Mouse (Mus musculus) forebrain, embryonic 12.5 days (tissue): Measurements from ENCODE around the gene Usp49. TPM values are rescaled to one million over a fixed set of nuclear protein-coding genes. Genes with fewer than 3 reads are reported as not detected.

Experiments used
- ATAC-seq: fragments of 200-750 bp; cut with Nextera tagmentation; 2 replicates; pipeline ENCODE4 v1.8.0; 2017; ENCODE audit warnings: moderate TSS enrichment; ENCODE audit not compliant: low FRiP score
- H3K27ac ChIP-seq: fragments of 300-500 bp; sonication (generic); 2 replicates; pipeline ENCODE4 v1.5.1; 2016; ENCODE audit warnings: mild to moderate bottlenecking
- H3K27me3 ChIP-seq: fragments of 300-500 bp; sonication (generic); 2 replicates; pipeline ENCODE4 v1.6.1; 2016; ENCODE audit warnings: mild to moderate bottlenecking
- H3K36me3 ChIP-seq: fragments of 300-500 bp; sonication (generic); replicated peaks from 2 replicates; pipeline ENCODE4 v1.6.1; 2016; ENCODE audit warnings: mild to moderate bottlenecking
- H3K4me1 ChIP-seq: fragments of 300-500 bp; sonication (generic); 2 replicates; pipeline ENCODE4 v1.6.1; 2016
- H3K4me2 ChIP-seq: fragments of 300-500 bp; sonication (generic); 2 replicates; pipeline ENCODE4 v1.6.1; 2016; ENCODE audit warnings: mild to moderate bottlenecking, moderate library complexity
- H3K4me3 ChIP-seq: fragments of 300-500 bp; sonication (generic); replicated peaks from 2 replicates; pipeline ENCODE4 v1.5.1; 2016; ENCODE audit warnings: mild to moderate bottlenecking
- H3K9ac ChIP-seq: fragments of 300-500 bp; sonication (generic); 2 replicates; pipeline ENCODE4 v1.6.1; 2016; ENCODE audit warnings: mild to moderate bottlenecking
- H3K9me3 ChIP-seq: fragments of 300-500 bp; sonication (generic); 2 replicates; pipeline ENCODE4 v1.6.1; 2016
- WGBS: fragments of 180-500 bp; shearing (Covaris S2); methylation state at CpG from one replicate; pipeline ENCODE4 v1.1.7; 2016; 5-methylcytosine and 5-hydroxymethylcytosine counted together
- polyA plus RNA-seq: library from polyadenylated mRNA; unstranded; fragments of >200 nt; fragmentation: Nextera tagmentation; extraction: Ambion mirVana; gene quantifications from 2 replicates; pipeline ENCODE4 v1.2.1, GENCODE M21; 2016

Gene Usp49
- polyA plus RNA-seq = 11.1 and 12.2 TPM in 2 replicates

DNA sequence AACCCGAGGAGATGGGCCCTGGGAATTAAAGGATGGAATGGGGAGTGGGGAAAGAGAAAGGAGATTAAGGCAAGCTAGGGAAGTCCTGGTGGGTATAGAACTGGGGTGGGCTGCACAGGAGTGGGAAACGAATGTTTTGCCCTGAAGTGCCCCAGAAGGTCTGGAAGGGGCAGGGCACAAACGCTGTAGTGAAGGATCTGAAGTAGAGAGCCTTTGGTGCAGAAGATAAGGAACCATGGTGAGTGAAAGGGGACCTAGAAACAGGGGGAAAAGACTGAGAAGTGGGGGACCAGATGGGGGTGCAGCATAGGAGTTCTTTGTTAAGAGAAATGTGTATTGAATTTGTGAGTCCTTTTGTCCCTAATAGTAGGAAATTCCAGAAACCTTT is at the start of gene Usp49:
Usp49 (plus strand) TSS at position 13 of the 388 bp plus-strand sequence.
- peaks cover 38% of the 10 kb centered on the region for H3K4me1 ChIP-seq
- no peak for ATAC-seq
- H3K36me3 ChIP-seq = peaks cover 4% of the 10 kb centered on the region; the same call in 1 of the 2 replicates
- peak within 1 kb of the TSS; percentile 90 for H3K4me2 ChIP-seq
- peak within 1 kb of the TSS; percentile 95 for H3K27ac ChIP-seq
- peak within 1 kb of the TSS; percentile 70 for H3K4me3 ChIP-seq
- 0% methylated on average over 3 of the region's 3 CpGs for WGBS
- H3K9me3 ChIP-seq = no peaks in the 10 kb centered on the region
- H3K27me3 ChIP-seq = no peaks in the 10 kb centered on the region
- peak within 1 kb of the TSS; percentile 87 for H3K9ac ChIP-seq

DNA sequence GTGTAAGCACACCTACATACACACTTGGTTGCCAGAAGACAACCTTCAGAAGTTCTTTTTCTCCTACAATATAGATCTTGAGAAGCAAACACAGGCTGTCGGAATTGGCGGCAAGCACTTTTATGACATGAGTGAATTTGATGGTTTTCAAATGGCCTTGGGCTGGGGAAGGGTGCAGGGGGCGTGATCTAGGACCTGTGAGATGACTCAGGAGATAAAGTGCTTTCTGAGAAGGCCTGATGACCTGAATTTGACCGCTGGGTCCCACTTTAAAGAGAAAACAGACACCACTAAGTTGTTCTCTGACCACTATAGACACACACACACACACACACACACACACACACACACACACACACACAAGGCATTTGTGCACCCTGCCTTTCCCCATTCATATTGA is 49.5 kb upstream of the Usp49 start:
- Histone ChIP-seq H3K4me3 (no peak overlapping the region), H3K9me3 (no peaks in the 10 kb centered on the region), H3K27me3 (no peaks in the 10 kb centered on the region), H3K9ac (no peak overlapping the region), H3K4me2 (no peak overlapping the region), H3K27ac (no peak overlapping the region), H3K4me1 (no peaks in the 10 kb centered on the region), H3K36me3 (no peaks in the 10 kb centered on the region)
- ATAC-seq = no peak
- 90% methylated on average over 4 of the region's 4 CpGs for WGBS

DNA sequence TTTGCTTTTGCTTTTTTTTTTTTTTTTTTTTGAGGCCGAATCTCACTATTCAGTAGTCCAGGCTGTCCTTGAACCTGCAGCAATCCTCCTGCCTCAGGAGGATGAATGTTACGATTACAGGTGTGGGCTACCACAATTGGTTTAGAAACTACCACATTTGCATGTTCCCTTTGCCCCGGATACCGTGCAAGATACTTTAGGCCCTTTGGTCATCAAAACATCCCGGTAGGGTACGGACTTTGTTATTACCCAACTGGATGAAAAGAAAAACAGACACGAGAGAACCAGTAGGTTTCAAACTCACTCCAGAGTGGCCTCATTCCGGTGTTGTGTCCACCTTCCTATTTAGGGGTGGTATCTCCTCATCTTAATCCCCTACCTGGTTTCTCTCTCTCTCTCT is 42.0 kb upstream of the Usp49 start:
- no peaks in the 10 kb centered on the region for H3K27me3 ChIP-seq
- no peaks in the 10 kb centered on the region for H3K9me3 ChIP-seq
- H3K4me2 ChIP-seq = no peak overlapping the region
- no peak overlapping the region for H3K9ac ChIP-seq
- no peak for ATAC-seq
- H3K36me3 ChIP-seq = no peaks in the 10 kb centered on the region
- no peak overlapping the region for H3K4me3 ChIP-seq
- 84% methylated on average over 8 of the region's 8 CpGs for WGBS
- no peak overlapping the region for H3K27ac ChIP-seq
- H3K4me1 ChIP-seq = peaks cover 4% of the 10 kb centered on the region; the same call in 1 of the 2 replicates

DNA sequence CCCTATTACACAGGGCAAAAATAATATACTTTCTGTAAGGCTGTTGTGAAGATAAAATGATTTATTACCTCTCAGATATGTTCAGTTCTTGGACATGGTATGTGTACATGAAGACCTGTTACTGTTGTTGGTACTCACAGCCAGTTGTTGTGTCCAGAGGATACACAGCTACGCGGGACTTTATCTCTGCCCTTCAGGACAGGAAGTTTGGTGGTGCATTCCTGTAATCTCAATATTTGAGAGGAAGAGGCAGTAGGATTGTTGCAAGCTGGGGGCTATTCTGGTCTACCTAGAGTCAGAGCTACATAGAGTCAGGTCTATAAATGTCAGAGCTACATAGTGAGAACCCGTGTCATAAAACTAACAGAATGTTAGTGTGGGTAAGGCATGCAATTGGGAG is 39.4 kb upstream of the Usp49 start:
- H3K36me3 ChIP-seq = no peaks in the 10 kb centered on the region
- H3K9me3 ChIP-seq = no peaks in the 10 kb centered on the region
- H3K4me1 ChIP-seq = peaks cover 26% of the 10 kb centered on the region
- 90% methylated on average over 3 of the region's 3 CpGs for WGBS
- H3K4me3 ChIP-seq = no peak overlapping the region
- H3K9ac ChIP-seq = no peak overlapping the region
- H3K27me3 ChIP-seq = no peaks in the 10 kb centered on the region
- no peak for ATAC-seq
- no peak overlapping the region for H3K4me2 ChIP-seq
- no peak overlapping the region for H3K27ac ChIP-seq

DNA sequence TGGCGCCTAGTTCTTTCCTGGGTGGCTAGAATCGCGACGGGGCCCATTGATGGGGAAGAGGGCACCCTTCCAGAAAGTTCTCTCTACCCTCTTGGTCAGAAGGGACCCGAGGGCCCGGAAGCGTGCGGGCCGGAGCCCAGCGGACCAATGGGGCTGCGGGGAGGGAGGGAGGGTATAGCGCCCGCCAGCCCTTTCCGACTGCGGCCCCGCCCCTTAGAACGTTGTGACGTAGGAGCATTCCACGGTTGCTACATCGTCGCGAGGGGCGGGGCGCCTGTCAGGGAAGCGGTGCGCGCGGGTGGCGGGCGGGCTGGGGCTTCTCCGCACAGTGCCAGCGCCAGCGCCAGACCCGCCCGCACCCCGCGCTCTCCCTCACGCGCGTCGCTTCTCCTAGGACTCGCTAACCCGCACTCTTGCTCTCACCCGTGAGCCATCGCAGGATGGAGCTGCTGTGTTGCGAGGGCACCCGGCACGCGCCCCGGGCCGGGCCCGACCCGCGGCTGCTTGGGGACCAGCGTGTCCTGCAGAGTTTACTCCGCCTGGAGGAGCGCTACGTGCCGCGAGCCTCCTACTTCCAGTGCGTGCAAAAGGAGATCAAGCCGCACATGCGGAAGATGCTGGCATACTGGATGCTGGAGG is 37.2 kb upstream of the Usp49 start:
- WGBS = under 1% methylated on average over 50 of the region's 63 CpGs
- Histone ChIP-seq H3K4me3 (peak overlapping the region; percentile 77), H3K27me3 (no peaks in the 10 kb centered on the region), H3K9ac (peak overlapping the region; percentile 84), H3K9me3 (no peaks in the 10 kb centered on the region), H3K27ac (peak overlapping the region; percentile 96), H3K4me1 (peaks cover 48% of the 10 kb centered on the region), H3K36me3 (peaks cover 3% of the 10 kb centered on the region; the same call in 1 of the 2 replicates), H3K4me2 (peak overlapping the region; percentile 93)
- ATAC-seq = peak; percentile 84

DNA sequence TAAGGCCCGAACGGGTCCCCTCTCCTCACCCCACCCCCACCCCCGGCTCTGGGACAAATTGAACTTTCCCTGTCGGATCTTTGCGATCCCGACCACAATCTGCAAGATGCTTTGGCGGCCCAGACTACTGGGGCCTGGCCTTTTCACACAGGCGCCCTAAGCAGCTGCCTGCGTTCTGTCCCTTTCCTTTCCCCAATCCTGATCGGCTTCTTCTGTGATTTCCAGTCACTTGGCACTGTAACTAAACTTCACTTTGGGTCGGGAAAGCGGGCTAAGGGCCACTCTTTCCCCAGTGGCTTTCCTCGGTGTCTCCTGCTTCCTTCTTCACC is 36.7 kb upstream of the Usp49 start:
- H3K36me3 ChIP-seq = peaks cover 8% of the 10 kb centered on the region
- H3K4me2 ChIP-seq = peak overlapping the region; percentile 93
- WGBS = 0% methylated on average over 13 of the region's 13 CpGs
- H3K4me1 ChIP-seq = peaks cover 49% of the 10 kb centered on the region
- no peaks in the 10 kb centered on the region for H3K27me3 ChIP-seq
- H3K9ac ChIP-seq = peak overlapping the region; percentile 84
- H3K9me3 ChIP-seq = no peaks in the 10 kb centered on the region
- peak; percentile 5; the same call in 1 of the 2 replicates for ATAC-seq
- H3K27ac ChIP-seq = peak overlapping the region; percentile 96
- H3K4me3 ChIP-seq = peak overlapping the region; percentile 77

DNA sequence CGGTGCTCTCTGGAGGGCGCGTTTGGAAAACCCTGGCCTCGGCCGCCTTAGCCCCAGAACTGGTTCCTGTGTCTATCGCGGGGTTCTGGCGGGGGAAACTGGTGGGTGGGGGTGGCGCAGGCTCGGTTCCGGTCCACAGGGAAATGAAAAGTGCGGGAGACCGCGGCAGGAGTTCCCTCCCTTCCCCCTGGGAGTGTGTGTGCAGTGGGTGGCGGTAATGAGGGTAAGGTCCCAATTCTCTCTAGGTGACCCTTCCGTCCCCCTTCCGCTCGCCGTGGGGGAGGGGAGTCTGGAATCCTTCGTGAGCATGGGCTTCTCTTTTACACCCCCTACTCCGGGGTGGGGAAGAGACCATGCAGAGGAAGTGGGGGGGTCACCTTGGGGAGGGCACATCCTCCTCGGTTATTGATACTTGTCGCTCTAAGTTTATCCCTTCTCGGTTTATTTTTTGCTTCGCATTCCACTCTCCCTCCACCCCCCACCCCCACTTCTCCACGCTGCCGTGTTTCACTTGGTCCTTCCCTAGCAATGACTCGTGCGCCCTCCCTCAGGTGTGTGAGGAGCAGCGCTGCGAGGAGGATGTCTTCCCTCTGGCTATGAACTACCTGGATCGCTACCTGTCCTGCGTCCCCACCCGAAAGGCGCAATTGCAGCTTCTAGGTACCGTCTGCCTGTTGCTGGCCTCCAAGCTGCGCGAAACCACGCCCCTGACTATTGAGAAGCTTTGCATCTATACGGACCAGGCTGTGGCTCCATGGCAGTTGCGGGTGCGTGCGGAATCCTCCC is 36.1 kb upstream of the Usp49 start:
- H3K9ac ChIP-seq = peak overlapping the region; percentile 84
- H3K27me3 ChIP-seq = no peaks in the 10 kb centered on the region
- H3K36me3 ChIP-seq = peaks cover 13% of the 10 kb centered on the region
- peak overlapping the region; percentile 77 for H3K4me3 ChIP-seq
- peak overlapping the region; percentile 93 for H3K4me2 ChIP-seq
- WGBS = under 1% methylated on average over 41 of the region's 43 CpGs
- no peak for ATAC-seq
- H3K4me1 ChIP-seq = peaks cover 49% of the 10 kb centered on the region
- peak overlapping the region; percentile 96 for H3K27ac ChIP-seq
- no peaks in the 10 kb centered on the region for H3K9me3 ChIP-seq

DNA sequence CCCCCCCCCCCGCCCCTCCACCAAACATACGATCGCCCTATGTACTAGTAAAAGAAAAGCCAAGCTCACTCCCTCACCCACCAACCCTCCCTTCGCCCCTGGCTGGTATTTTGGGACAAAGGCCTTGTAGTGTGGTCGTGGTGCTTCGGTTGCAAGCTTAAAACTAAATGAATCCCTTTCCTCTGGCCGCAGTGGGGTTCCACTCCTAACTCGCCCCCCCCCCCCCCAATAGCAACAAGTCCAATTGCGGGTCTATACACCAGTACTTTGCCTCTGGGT is 35.6 kb upstream of the Usp49 start:
- H3K27me3 ChIP-seq = no peaks in the 10 kb centered on the region
- ATAC-seq = no peak
- H3K9ac ChIP-seq = peak overlapping the region; percentile 84
- H3K4me2 ChIP-seq = peak overlapping the region; percentile 93
- peaks cover 49% of the 10 kb centered on the region for H3K4me1 ChIP-seq
- peak overlapping the region; percentile 77 for H3K4me3 ChIP-seq
- H3K36me3 ChIP-seq = peaks cover 19% of the 10 kb centered on the region
- WGBS = 0% methylated on average over 7 of the region's 9 CpGs
- peak overlapping the region; percentile 96 for H3K27ac ChIP-seq
- no peaks in the 10 kb centered on the region for H3K9me3 ChIP-seq

DNA sequence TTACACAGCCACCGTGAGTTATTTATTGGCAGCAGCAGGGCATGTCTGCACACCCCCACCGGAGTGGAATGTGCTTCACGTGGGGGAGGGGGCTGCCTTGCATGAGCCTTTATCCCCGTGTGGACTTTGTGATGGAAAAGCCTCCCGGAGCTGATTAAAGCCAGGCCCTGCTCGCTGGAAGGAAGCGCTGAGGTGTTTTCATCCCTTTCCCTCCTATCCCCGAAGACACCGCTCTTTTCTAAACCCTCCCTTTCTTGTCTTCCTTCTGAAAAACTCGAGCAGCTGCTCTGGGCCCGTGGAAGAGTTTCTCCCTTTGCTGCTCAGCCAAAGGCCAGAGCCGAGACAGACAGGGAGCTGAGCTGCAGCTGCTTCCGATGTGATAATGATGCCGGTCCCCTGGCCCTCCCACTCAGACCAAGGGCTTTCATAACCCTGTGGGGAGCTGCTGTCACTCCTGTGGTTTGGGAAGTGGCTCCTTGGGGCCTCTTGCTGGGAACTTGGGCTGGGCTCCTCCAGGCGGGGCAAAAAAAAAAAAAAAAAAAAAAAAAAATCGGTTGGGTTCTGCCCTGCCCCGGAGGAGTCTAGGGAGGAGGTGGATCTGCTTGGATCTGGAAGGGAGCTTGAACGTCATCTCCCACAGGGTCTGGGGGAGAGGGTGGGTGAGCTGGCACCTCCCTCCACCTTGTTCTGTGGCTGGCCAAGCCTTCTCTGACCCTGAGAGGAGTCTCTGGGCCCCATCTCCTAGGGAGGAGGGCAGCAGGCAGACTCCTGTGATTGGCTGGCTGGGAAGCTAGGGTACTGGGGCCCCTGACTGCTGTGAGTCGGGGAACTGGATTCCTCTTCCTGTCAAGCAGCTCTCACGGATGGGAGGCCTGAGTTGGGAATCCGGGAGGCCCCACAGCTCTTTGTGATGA is 35.0 kb upstream of the Usp49 start:
- peaks cover 49% of the 10 kb centered on the region for H3K4me1 ChIP-seq
- peak overlapping the region; percentile 77 for H3K4me3 ChIP-seq
- peak overlapping the region; percentile 93 for H3K4me2 ChIP-seq
- H3K27ac ChIP-seq = peak overlapping the region; percentile 96
- H3K9me3 ChIP-seq = no peaks in the 10 kb centered on the region
- peak overlapping the region; percentile 84 for H3K9ac ChIP-seq
- no peaks in the 10 kb centered on the region for H3K27me3 ChIP-seq
- 0% methylated on average over 21 of the region's 21 CpGs for WGBS
- ATAC-seq = peak; percentile 44
- peaks cover 24% of the 10 kb centered on the region for H3K36me3 ChIP-seq

DNA sequence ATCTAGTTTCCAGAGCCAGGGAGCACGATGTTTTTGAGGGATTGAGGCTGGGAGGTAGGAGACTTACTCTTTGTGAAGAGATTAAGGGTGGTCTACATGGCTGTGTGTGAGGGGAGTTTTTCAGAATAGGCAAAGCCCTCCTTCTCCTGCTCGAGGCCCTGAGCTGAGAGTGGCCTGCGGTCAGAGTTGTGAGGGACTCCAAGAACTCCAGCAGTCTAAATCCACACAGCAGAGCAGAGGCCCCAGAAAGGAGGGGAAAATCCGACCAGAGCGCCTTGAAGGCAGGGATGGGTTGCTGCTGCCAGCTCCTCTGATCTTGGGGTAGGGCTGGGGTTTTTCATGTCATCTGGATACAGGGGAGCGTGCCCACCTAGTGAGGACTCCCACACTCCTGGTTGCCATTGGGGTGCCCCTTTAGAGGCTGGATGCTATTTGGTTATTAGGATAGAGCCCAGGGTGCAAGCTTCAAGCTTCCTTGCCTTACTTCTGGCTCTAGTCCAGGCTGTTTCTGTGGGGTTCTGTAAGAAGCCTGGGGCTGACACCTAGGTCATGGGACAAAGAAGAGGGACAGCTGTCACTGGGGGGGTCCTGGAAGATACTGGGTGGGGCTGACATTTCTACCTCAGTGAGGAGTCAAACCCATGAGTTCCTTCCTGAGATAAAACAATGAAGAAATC is 34.2 kb upstream of the Usp49 start:
- H3K27ac ChIP-seq = peak overlapping the region; percentile 96
- 19% methylated on average over 6 of the region's 6 CpGs for WGBS
- H3K27me3 ChIP-seq = no peaks in the 10 kb centered on the region
- ATAC-seq = no peak
- peak overlapping the region; percentile 77 for H3K4me3 ChIP-seq
- no peaks in the 10 kb centered on the region for H3K9me3 ChIP-seq
- H3K4me1 ChIP-seq = peaks cover 49% of the 10 kb centered on the region
- H3K4me2 ChIP-seq = peak overlapping the region; percentile 93
- H3K9ac ChIP-seq = peak overlapping the region; percentile 84
- peaks cover 32% of the 10 kb centered on the region for H3K36me3 ChIP-seq

DNA sequence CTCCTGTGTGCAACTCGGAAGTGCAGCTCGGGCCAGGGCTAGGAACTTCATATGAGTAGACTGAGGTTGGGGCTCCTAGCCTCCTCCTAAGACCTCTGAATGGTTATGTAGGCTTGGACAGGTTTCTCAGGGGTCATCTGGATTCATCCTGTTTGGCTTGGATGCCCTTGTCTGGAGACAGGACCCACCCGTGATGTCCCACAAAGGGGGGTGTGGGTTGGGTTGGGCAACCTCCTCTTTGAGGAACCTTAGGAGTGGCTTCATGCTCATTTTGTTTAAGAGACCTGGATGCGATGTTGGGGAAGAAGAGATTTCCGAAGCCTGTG is 33.7 kb upstream of the Usp49 start:
- Histone ChIP-seq H3K27me3 (no peaks in the 10 kb centered on the region), H3K9ac (peak overlapping the region; percentile 84; the same call in 1 of the 2 replicates), H3K4me3 (peak overlapping the region; percentile 77), H3K9me3 (no peaks in the 10 kb centered on the region), H3K4me1 (peaks cover 49% of the 10 kb centered on the region), H3K27ac (peak overlapping the region; percentile 96), H3K4me2 (peak overlapping the region; percentile 93), H3K36me3 (peaks cover 37% of the 10 kb centered on the region)
- no peak for ATAC-seq
- WGBS = 59% methylated on average over 5 of the region's 5 CpGs

DNA sequence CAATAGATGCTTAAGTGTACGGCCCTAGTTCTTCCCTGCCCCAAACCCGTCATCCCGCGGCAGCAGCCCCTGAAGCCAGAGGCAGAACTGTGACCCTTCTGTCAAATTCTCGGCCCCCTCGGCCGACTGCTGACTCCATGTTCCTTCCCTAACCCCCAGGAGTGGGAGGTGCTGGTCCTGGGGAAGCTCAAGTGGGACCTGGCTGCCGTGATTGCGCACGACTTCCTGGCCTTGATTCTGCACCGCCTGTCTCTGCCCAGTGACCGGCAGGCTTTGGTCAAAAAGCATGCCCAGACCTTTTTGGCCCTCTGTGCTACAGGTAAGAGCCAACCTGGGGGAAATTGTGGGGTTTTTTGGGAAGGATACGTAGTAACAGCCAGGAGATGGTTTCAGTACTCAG is 33.2 kb upstream of the Usp49 start:
- Histone ChIP-seq H3K4me1 (peaks cover 49% of the 10 kb centered on the region), H3K4me3 (peak overlapping the region; percentile 77; the same call in 1 of the 2 replicates), H3K9me3 (no peaks in the 10 kb centered on the region), H3K27ac (peak overlapping the region; percentile 96), H3K9ac (peak overlapping the region; percentile 84; the same call in 1 of the 2 replicates), H3K27me3 (no peaks in the 10 kb centered on the region), H3K36me3 (peaks cover 41% of the 10 kb centered on the region), H3K4me2 (peak overlapping the region; percentile 93)
- WGBS = 62% methylated on average over 13 of the region's 13 CpGs
- no peak for ATAC-seq
